ENCODE assay signal across 9 mouse cellular contexts in the genomic region with DNA sequence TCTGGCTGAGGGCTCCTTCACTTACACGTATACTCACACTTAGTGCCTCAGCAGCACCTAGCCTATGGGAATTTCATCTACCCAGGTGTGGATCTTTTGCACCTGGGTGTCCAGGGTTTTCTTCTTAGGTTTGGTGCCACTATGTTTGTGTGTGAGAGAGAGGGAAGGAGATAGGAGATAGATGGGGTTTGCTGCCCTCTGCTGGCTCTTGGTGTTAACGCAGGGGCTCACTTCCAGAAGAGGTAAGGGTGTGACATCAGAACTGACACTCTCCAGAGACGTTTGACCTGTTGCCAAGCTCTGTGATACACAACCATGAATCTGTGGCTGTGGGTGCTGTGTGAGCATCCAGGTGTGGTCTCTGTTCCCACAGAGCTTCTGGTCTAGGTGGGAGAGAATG.
DNase-seq lines count a peak whose midpoint lies in the region; ATAC-seq and TF ChIP-seq lines count a peak whose summit lies in the region.
"Had no signal": no experiment of that assay in that cellular context is flagged by ENCODE, and none has a peak within 500 bp of the region (broad histone marks: within the 10 kb centered on the region; RNA-seq: fewer than 3 reads in every experiment).

No protein-coding gene starts in this region.

- no peak overlapping the region for H3K9ac ChIP-seq in liver, embryonic 12.5 days
- no peak overlapping the region for H3K9ac ChIP-seq in forebrain, embryonic 12.5 days
- H3K9ac ChIP-seq in hindbrain, postnatal 0 days (replicated peaks; ENCODE audit: low read length), result no peak overlapping the region
- no peak overlapping the region for H3K9ac ChIP-seq in midbrain, embryonic 11.5 days (ENCODE audit: low read length)

- peak; percentile 48 for DNase-seq in liver
- DNase-seq in hindbrain, postnatal 0 days (ENCODE audit: low spot score), result peak; percentile 83
- peak; percentile 81 to 84 for DNase-seq in left cerebral cortex, postnatal 14 days (ENCODE audit: low spot score in 2 of 2)
- peak; percentile 98 for DNase-seq in midbrain, embryonic 11.5 days (ENCODE audit: low spot score, missing footprints)
- peak; percentile 32 for DNase-seq in skeletal muscle tissue, adult 2 months (ENCODE audit: low read depth, low spot score)

- WGBS in liver, embryonic 12.5 days (ENCODE audit: insufficient replicate concordance), result 17% methylated on average over 3 of the region's 3 CpGs
- WGBS in forebrain, embryonic 12.5 days, result 19% methylated on average over 3 of the region's 3 CpGs
- WGBS in hindbrain, postnatal 0 days, result 20% methylated on average over 3 of the region's 3 CpGs
- WGBS in midbrain, embryonic 11.5 days, result 22% methylated on average over 3 of the region's 3 CpGs

- no peaks in the 10 kb centered on the region for H3K9me3 ChIP-seq in liver, embryonic 12.5 days (replicated peaks)
- H3K9me3 ChIP-seq in forebrain, embryonic 12.5 days, result no peaks in the 10 kb centered on the region
- no peaks in the 10 kb centered on the region for H3K9me3 ChIP-seq in hindbrain, postnatal 0 days (ENCODE audit: low read length)
- H3K9me3 ChIP-seq in midbrain, embryonic 11.5 days (ENCODE audit: control insufficient read depth, low read length), result no peaks in the 10 kb centered on the region

- no peak overlapping the region for H3K4me2 ChIP-seq in liver, embryonic 12.5 days
- H3K4me2 ChIP-seq in forebrain, embryonic 12.5 days, result no peak overlapping the region
- H3K4me2 ChIP-seq in hindbrain, postnatal 0 days (ENCODE audit: low read depth, low read length), result no peak overlapping the region
- H3K4me2 ChIP-seq in midbrain, embryonic 11.5 days, result no peak overlapping the region

- no peaks in the 10 kb centered on the region for H3K36me3 ChIP-seq in liver, embryonic 12.5 days
- peaks cover 19% of the 10 kb centered on the region for H3K36me3 ChIP-seq in forebrain, embryonic 12.5 days (replicated peaks)
- peaks cover 32% of the 10 kb centered on the region for H3K36me3 ChIP-seq in hindbrain, postnatal 0 days (ENCODE audit: insufficient read depth, low read length)
- H3K36me3 ChIP-seq in midbrain, embryonic 11.5 days (ENCODE audit: control insufficient read depth, insufficient read depth, low read length), result no peaks in the 10 kb centered on the region

- H3K4me1 ChIP-seq in liver, embryonic 12.5 days, result no peaks in the 10 kb centered on the region
- peaks cover 8% of the 10 kb centered on the region for H3K4me1 ChIP-seq in forebrain, embryonic 12.5 days
- H3K4me1 ChIP-seq in hindbrain, postnatal 0 days (ENCODE audit: insufficient read depth, low read length), result no peaks in the 10 kb centered on the region
- H3K4me1 ChIP-seq in midbrain, embryonic 11.5 days (ENCODE audit: control insufficient read depth, insufficient read depth, low read length), result no peaks in the 10 kb centered on the region

- H3K27ac ChIP-seq in liver, embryonic 12.5 days, result no peak overlapping the region
- no peak overlapping the region for H3K27ac ChIP-seq in forebrain, embryonic 12.5 days
- no peak overlapping the region for H3K27ac ChIP-seq in hindbrain, postnatal 0 days
- no peak overlapping the region for H3K27ac ChIP-seq in midbrain, embryonic 11.5 days (ENCODE audit: low read depth, low read length)
- H3K27ac ChIP-seq: macrophage had no signal

- H3K27me3 ChIP-seq in liver, embryonic 12.5 days (replicated peaks), result no peaks in the 10 kb centered on the region
- no peaks in the 10 kb centered on the region for H3K27me3 ChIP-seq in forebrain, embryonic 12.5 days
- no peaks in the 10 kb centered on the region for H3K27me3 ChIP-seq in hindbrain, postnatal 0 days (ENCODE audit: insufficient read depth, low read length)
- no peaks in the 10 kb centered on the region for H3K27me3 ChIP-seq in midbrain, embryonic 11.5 days (ENCODE audit: control insufficient read depth, insufficient read depth, low read length)

- no peak overlapping the region for H3K4me3 ChIP-seq in liver, embryonic 12.5 days
- no peak overlapping the region for H3K4me3 ChIP-seq in forebrain, embryonic 12.5 days (replicated peaks)
- no peak overlapping the region for H3K4me3 ChIP-seq in hindbrain, postnatal 0 days (ENCODE audit: low read length)
- no peak overlapping the region for H3K4me3 ChIP-seq in midbrain, embryonic 11.5 days (ENCODE audit: low read depth, low read length)

- intact Hi-C loops in left cerebral cortex, postnatal 14 days (cut with DNase I), result loop anchor here (2.0 to 10.0 kb wide), 2 partner anchors 55 to 207 kb away; no protein-coding TSS in a partner anchor

- TF ChIP-seq CTCF in hindbrain, postnatal 0 days (IDR thresholded peaks at IDR 0.05; ENCODE audit: low read depth), result peak; percentile 90

- ATAC-seq in liver, embryonic 12.5 days, result no peak
- peak; percentile 49 for ATAC-seq in cerebellum, adult (ENCODE audit: insufficient number of reproducible peaks, low FRiP score, low TSS enrichment)
- ATAC-seq in forebrain, embryonic 12.5 days (ENCODE audit: low FRiP score), result peak; percentile 22
- ATAC-seq in hindbrain, postnatal 0 days, result peak; percentile 64; the same call in 1 of the 2 replicates
- peak; percentile 40; the same call in 1 of the 2 replicates for ATAC-seq in midbrain, embryonic 11.5 days (ENCODE audit: low FRiP score)

Comparison
In these comparisons a context has a peak if more than half of its experiments do, and no peak if none do; other contexts are left out.
1. DNase-seq: peak in every context shown above with its lines; median percentile 98 in midbrain, embryonic 11.5 days; 83 in hindbrain, postnatal 0 days; 82 in left cerebral cortex, postnatal 14 days; 48 in liver; 32 in skeletal muscle tissue, adult 2 months.